Mouse (Mus musculus) heart, adult 2 months (tissue): ENCODE results near the gene Zfp667. TPM values are rescaled to one million over a fixed set of nuclear protein-coding genes. Genes with fewer than 3 reads are reported as not detected.
"Not testable (repeated sequence)": the region's sequence is repeated elsewhere in the genome, so short reads cannot be mapped to it uniquely, and the experiment has no call there.

ENCODE experiments used
- DNase-seq, 2 experiments: peaks; one replicate each; pipeline ENCODE4 v3.0.0; 2021
- H3K27ac ChIP-seq: fragments of 200-600 bp; 2 replicates; pipeline ENCODE4 v1.8.1; 2022
- H3K27me3 ChIP-seq: fragments of 200-500 bp; 2 replicates; pipeline ENCODE4 v1.6.1; 2012; ENCODE audit warnings: mild to moderate bottlenecking, low read length, inconsistent platforms, mixed read lengths; ENCODE audit not compliant: control insufficient read depth, insufficient read depth
- H3K36me3 ChIP-seq: fragments of 200-500 bp; 2 replicates; pipeline ENCODE4 v1.6.1; 2012; ENCODE audit warnings: low read length, inconsistent platforms; ENCODE audit not compliant: control insufficient read depth, insufficient read depth
- H3K4me1 ChIP-seq: fragments of 200-500 bp; 2 replicates; pipeline ENCODE4 v1.6.1; 2011; ENCODE audit warnings: low read length; ENCODE audit not compliant: control insufficient read depth, insufficient read depth
- H3K4me3 ChIP-seq: fragments of 200-600 bp; 2 replicates; pipeline ENCODE4 v1.8.1; 2022
- H3K79me2 ChIP-seq: fragments of 200-500 bp; replicated peaks from 2 replicates; pipeline ENCODE4 v1.6.1; 2012; ENCODE audit warnings: mild to moderate bottlenecking, inconsistent platforms, low read length, moderate library complexity, mixed read lengths; ENCODE audit not compliant: control insufficient read depth, insufficient read depth
- H3K9ac ChIP-seq: fragments of 200-500 bp; 2 replicates; pipeline ENCODE4 v1.6.1; 2012; ENCODE audit warnings: low read depth, mild to moderate bottlenecking, control low read depth, inconsistent platforms, low read length, mixed read lengths
- CTCF ChIP-seq: fragments of 200-600 bp; IDR thresholded peaks from 2 replicates; pipeline ENCODE4 v1.8.1; 2022; ENCODE audit warnings: antibody characterized with exemption, mild to moderate bottlenecking, moderate library complexity
- EP300 ChIP-seq: fragments of 200-500 bp; IDR thresholded peaks from 2 replicates; pipeline ENCODE4 v1.6.1; 2011; ENCODE audit warnings: low read depth, low read length, control low read depth; ENCODE audit not compliant: insufficient read depth
- POLR2A ChIP-seq: fragments of 200-500 bp; IDR thresholded peaks from 2 replicates; pipeline ENCODE4 v1.6.1; 2011; ENCODE audit warnings: mild to moderate bottlenecking, low read depth, low read length, control low read depth; ENCODE audit not compliant: insufficient read depth
- WGBS: fragments of 180-500 bp; shearing (Covaris S2); methylation state at CpG from one replicate; pipeline ENCODE4 v1.1.7; 2018; 5-methylcytosine and 5-hydroxymethylcytosine counted together
- intact Hi-C: fragments of 180-260 bp; cut with DNase I; formaldehyde crosslinking; loops from one replicate; pipeline ENCODE4 v1.15.1; 2025
- polyA plus RNA-seq: library from polyadenylated mRNA; depleted of rRNA; stranded (reverse); fragments of >200 nt; gene quantifications from 2 replicates; pipeline ENCODE4 v1.2.3, GENCODE M21; 2012
- total RNA-seq, 2 experiments: library from RNA; stranded (reverse); gene quantifications; 2 replicates each; pipeline ENCODE4 v1.2.3; 2021

The Zfp667 gene
- total and polyA plus RNA-seq, 3 experiments = 0.96 to 4.6 (median 3.6) TPM

DNA sequence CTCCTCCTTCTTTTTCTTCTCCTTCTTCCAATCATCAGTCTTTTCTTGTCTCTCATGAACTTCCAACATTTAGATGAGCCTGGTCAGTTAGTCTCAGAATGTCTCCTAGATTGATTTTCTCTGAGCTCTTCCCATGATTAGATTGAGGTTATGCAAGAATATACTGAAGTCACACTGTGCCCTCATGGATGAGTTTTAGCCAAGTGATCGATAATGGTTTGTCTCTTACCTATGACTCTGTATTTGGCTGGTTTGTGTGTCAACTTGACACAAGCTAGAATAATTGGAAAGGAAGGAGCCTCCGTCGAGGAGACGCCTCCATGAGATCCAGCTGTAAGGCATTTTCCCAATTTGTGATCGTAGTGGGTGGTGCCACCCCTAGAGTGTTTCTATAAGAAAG lies 31.9 kb upstream of the Zfp667 start:
- Histone ChIP-seq H3K79me2 (no peaks in the 10 kb centered on the region), H3K4me1 (no peaks in the 10 kb centered on the region), H3K27ac (no peak overlapping the region), H3K4me3 (no peak overlapping the region), H3K9ac (no peak overlapping the region), H3K36me3 (no peaks in the 10 kb centered on the region), H3K27me3 (no peaks in the 10 kb centered on the region)
- no peak for DNase-seq
- WGBS = 85% methylated on average over 5 of the region's 5 CpGs
- TF ChIP-seq POLR2A (no peak), CTCF (no peak), EP300 (no peak)
- intact Hi-C loops = no loop called here

DNA sequence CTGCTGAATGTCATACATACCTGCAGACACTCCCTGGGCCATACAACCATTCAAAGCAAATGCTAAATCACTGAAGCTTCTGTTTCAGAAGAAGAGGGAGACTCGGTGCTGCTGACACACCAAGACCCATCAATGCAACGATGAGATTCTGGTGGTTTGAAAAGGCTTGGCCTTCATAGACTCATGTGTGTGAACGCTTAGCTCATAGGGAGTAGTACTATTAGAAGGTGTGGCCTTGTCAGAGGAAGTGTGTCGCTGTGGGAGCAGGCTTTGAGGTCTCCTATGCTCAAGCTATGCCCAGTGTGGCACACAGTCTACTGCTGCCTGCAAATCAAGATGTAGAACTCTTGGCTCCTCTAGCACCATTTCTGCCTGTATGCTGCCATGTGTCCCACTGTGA lies 29.0 kb upstream of the Zfp667 start:
- Histone ChIP-seq H3K9ac (no peak overlapping the region), H3K27me3 (no peaks in the 10 kb centered on the region), H3K4me1 (no peaks in the 10 kb centered on the region), H3K4me3 (no peak overlapping the region), H3K79me2 (no peaks in the 10 kb centered on the region), H3K27ac (no peak overlapping the region), H3K36me3 (no peaks in the 10 kb centered on the region)
- DNase-seq = no peak
- TF ChIP-seq POLR2A (no peak), EP300 (no peak), CTCF (no peak)
- 78% methylated on average over 4 of the region's 4 CpGs for WGBS
- intact Hi-C loops = no loop called here

DNA sequence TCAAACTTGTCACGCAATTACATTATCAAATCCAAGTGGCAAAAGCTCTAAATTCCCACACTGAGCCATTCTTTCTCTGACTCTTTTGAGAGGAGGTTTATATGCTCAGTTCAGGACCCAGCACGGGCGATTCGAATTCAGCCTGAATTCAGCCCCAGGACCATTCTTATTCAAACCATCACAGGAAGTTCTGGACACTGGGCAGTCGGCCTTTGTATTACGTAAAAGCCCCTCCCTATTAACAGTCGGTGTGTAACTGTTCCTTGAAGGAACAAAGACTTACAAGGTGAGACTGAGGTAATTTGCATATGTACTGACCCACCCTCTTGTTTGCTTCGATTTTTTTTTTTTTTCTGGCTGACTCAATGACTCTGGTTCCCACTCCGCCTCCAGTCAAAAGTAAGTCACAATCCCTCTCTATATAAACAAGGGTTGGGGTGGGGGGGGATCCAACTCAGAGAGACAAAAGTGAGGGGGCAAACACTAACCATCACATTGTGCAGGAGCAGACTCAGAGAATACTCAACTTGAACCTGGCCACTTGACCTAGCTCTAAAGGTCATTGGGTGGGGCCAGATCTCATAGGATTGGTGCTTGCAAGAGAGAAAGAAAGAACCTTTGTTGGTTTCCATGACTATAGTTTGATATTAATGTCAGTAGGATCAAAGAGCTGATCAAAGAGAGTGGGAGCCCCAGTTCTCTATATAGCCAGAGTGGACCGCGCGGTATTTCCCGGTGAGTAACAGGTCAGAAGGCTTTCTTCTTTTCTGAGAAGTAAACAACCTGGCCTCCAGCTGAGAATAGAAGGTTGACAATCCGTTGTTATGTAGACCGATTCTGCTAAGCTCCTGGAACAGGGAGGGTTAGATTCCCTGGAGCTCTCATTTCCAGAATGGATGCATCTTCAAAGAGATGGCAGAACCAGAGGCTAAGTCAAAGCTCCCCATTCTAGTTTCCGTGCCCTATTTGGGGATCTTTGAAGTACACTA lies 27.9 kb upstream of the Zfp667 start:
- TF ChIP-seq CTCF (no peak), POLR2A (no peak), EP300 (no peak)
- no peak for DNase-seq
- Histone ChIP-seq H3K4me1 (no peaks in the 10 kb centered on the region), H3K9ac (no peak overlapping the region), H3K27ac (no peak overlapping the region), H3K27me3 (no peaks in the 10 kb centered on the region), H3K4me3 (no peak overlapping the region), H3K36me3 (no peaks in the 10 kb centered on the region), H3K79me2 (no peaks in the 10 kb centered on the region)
- 40% methylated on average over 16 of the region's 16 CpGs for WGBS
- intact Hi-C loops = no loop called here

DNA sequence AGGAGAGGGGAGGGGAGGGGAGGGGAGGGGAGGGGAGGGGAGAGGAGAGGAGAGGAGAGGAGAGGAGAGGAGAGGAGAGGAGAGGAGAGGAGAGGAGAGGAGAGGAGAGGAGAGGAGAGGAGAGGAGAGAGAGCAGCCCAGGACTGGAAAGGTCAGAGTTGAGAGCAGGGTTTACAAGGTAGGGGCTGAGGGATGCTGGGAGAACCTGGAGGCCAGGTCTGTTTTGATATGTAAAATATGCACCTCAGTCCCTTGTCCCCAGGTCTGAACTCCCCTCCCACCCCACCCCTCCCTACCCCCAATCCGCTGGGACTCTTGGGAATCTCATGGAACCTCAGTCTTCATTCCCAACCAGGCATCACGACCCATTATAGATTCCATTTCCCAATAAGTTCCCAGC lies 26.4 kb upstream of the Zfp667 start:
- H3K9ac ChIP-seq, H3K27ac ChIP-seq, H3K36me3 ChIP-seq, DNase-seq, intact Hi-C loops, H3K4me1 ChIP-seq, H3K4me3 ChIP-seq, H3K79me2 ChIP-seq, H3K27me3 ChIP-seq: not testable (repeated sequence)
- 61% methylated on average over 2 of the region's 2 CpGs for WGBS

DNA sequence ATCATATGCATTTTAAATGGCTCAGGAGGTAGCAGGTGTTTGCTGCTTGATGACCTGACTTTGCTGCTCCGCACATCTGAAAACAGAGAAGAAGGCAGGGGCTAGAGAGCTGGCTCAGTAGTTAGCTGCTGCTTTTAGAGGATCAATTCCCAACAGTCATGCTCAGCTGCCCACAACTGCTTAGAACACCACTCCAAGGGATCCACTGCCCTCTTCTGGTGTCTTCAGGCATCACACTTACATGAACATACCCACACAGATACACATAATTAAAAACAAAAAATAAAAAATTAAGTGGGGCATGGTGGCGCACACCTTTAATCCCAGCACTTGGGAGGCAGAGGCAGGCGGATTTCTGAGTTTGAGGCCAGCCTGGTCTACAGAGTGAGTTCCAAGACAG lies 24.3 kb upstream of the Zfp667 start:
- WGBS = 82% methylated on average over 3 of the region's 3 CpGs
- intact Hi-C loops = no loop called here
- H3K36me3 ChIP-seq = no peaks in the 10 kb centered on the region
- H3K27me3 ChIP-seq = no peaks in the 10 kb centered on the region
- no peak overlapping the region for H3K9ac ChIP-seq
- DNase-seq = no peak
- H3K27ac ChIP-seq = no peak overlapping the region
- H3K4me1 ChIP-seq = no peaks in the 10 kb centered on the region
- no peak for TF ChIP-seq CTCF
- no peak for TF ChIP-seq EP300
- TF ChIP-seq POLR2A = no peak
- no peaks in the 10 kb centered on the region for H3K79me2 ChIP-seq
- no peak overlapping the region for H3K4me3 ChIP-seq

DNA sequence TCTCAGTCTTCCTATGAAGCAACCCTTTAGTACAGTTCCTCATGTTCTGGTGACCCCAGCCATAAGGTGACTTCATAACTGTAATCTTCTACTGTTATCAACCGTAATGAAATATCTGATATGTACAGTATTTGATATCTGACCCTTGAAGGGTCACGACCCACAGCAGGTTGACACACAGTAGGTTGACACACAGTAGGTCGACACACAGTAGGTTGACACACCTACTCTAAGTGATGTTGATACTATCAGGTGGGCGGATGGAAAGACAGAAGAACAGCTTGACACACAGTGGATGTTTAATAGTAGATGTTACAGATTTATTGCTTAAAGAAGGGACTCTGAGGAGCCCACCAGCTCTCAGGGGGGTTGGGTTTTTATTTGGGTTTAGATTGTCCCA lies 23.4 kb upstream of the Zfp667 start:
- Histone ChIP-seq H3K36me3 (no peaks in the 10 kb centered on the region), H3K4me3 (no peak overlapping the region), H3K9ac (no peak overlapping the region), H3K27me3 (no peaks in the 10 kb centered on the region), H3K4me1 (no peaks in the 10 kb centered on the region), H3K79me2 (no peaks in the 10 kb centered on the region), H3K27ac (no peak overlapping the region)
- 67% methylated on average over 4 of the region's 4 CpGs for WGBS
- intact Hi-C loops = no loop called here
- TF ChIP-seq EP300 (no peak), CTCF (no peak), POLR2A (no peak)
- no peak for DNase-seq
